12 mouse cellular contexts compared by ENCODE assay signal in the genomic region with DNA sequence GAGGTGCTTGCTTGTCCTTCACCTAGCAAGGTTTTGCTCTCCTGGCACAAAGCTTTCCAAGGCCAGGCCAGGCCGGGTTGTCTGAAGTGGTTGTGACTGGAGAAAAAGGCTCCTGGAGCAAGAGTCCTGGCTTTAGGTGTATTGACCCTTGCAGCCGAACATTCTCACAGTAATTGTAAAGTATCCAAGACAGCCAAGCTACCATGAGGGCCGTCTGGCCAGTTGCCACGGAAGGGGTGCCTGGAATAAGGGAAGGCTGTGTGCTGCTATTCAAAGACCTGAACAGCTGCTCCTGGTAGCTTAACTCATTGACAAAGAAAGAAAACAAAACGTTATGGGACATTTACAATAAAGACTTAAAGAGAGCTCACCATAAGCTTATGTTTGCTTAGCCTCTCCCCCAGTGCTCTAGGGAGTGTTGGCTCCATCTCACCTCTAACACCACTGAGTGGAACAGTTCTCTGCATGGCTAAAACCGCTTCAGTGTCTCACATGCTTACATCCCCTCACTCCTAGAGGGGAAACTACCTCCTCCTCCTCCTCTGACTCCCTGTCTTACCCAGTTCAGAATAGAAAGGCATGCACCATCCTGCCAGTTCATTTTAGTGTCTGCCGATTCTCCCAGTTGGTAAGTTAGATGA. TPM values are rescaled to one million over a fixed set of nuclear protein-coding genes. Genes with fewer than 3 reads are reported as not detected.
DNase-seq lines count a peak whose midpoint lies in the region; ATAC-seq and TF ChIP-seq lines count a peak whose summit lies in the region.
"Had no signal": no experiment of that assay in that cellular context is flagged by ENCODE, and none has a peak within 500 bp of the region (broad histone marks: within the 10 kb centered on the region; RNA-seq: fewer than 3 reads in every experiment).

No protein-coding gene starts in this region.

- no peaks in the 10 kb centered on the region for H3K9me3 ChIP-seq in forebrain, embryonic 12.5 days
- H3K9me3 ChIP-seq in forebrain, embryonic 11.5 days (ENCODE audit: control insufficient read depth, low read length): no peaks in the 10 kb centered on the region
- no peaks in the 10 kb centered on the region for H3K9me3 ChIP-seq in midbrain, embryonic 12.5 days

- H3K4me2 ChIP-seq in forebrain, embryonic 12.5 days: peak overlapping the region; percentile 4; the same call in 1 of the 2 replicates
- no peak overlapping the region for H3K4me2 ChIP-seq in forebrain, embryonic 11.5 days (ENCODE audit: low read depth, low read length, severe bottlenecking)
- H3K4me2 ChIP-seq in midbrain, embryonic 12.5 days (replicated peaks): no peak overlapping the region

- no peak overlapping the region for H3K9ac ChIP-seq in forebrain, embryonic 12.5 days
- H3K9ac ChIP-seq in forebrain, embryonic 11.5 days (ENCODE audit: low read length): no peak overlapping the region
- H3K9ac ChIP-seq in midbrain, embryonic 12.5 days (replicated peaks): no peak overlapping the region

- intact Hi-C loops in left cerebral cortex, postnatal 10 days (cut with DNase I): no loop called here

- H3K4me3 ChIP-seq in forebrain, embryonic 12.5 days (replicated peaks): no peak overlapping the region
- H3K4me3 ChIP-seq in forebrain, embryonic 11.5 days (ENCODE audit: low read depth, low read length): no peak overlapping the region
- H3K4me3 ChIP-seq in midbrain, embryonic 12.5 days: no peak overlapping the region
- H3K4me3 ChIP-seq: erythroblast, embryonic 14.5 days had no signal

- no peaks in the 10 kb centered on the region for H3K27me3 ChIP-seq in forebrain, embryonic 12.5 days
- H3K27me3 ChIP-seq in forebrain, embryonic 11.5 days (ENCODE audit: control insufficient read depth, insufficient read depth, low read length): no peaks in the 10 kb centered on the region
- H3K27me3 ChIP-seq in midbrain, embryonic 12.5 days: no peaks in the 10 kb centered on the region

- H3K36me3 ChIP-seq in forebrain, embryonic 12.5 days (replicated peaks): peaks cover 12% of the 10 kb centered on the region
- H3K36me3 ChIP-seq in forebrain, embryonic 11.5 days (ENCODE audit: control insufficient read depth, insufficient read depth, low read length): no peaks in the 10 kb centered on the region
- 0 out of 2 replicates have a peak, but pooled peaks cover 16% of the 10 kb centered on the region for H3K36me3 ChIP-seq in midbrain, embryonic 12.5 days

- DNase-seq in forebrain, embryonic 11.5 days (ENCODE audit: low spot score): no peak
- peak; percentile 32 to 63 for DNase-seq in left cerebral cortex, postnatal 10 days (ENCODE audit: extremely low spot score in 1 of 2, low spot score in 2 of 2)
- DNase-seq in left cerebral cortex, adult 8-10 months (ENCODE audit: low spot score in 2 of 2): no peak
- peak; percentile 92 for DNase-seq in brain, embryonic 14.5 days (ENCODE audit: low read depth)
- DNase-seq in embryo, embryonic 10 days (ENCODE audit: low spot score): no peak
- DNase-seq in layer of hippocampus, adult 11-12 months (ENCODE audit: low spot score): no peak
- DNase-seq: adrenal gland, adult 8-10 months; kidney, postnatal 10 days; lung, postnatal 36 days had no signal

- peak overlapping the region; percentile 75 for H3K27ac ChIP-seq in forebrain, embryonic 12.5 days
- H3K27ac ChIP-seq in forebrain, embryonic 11.5 days (ENCODE audit: low read depth, low read length): no peak overlapping the region
- peak overlapping the region; percentile 20; the same call in 1 of the 2 replicates for H3K27ac ChIP-seq in midbrain, embryonic 12.5 days (replicated peaks)

- TF ChIP-seq POLR2A in brain, embryonic 14.5 days (IDR thresholded peaks at IDR 0.05; ENCODE audit: borderline replicate concordance, extremely low read depth, insufficient read depth, insufficient read length, poor library complexity, severe bottlenecking): no peak

- TF ChIP-seq CTCF in brain, embryonic 14.5 days (IDR thresholded peaks at IDR 0.05; ENCODE audit: borderline replicate concordance, extremely low read depth, insufficient read depth, insufficient read length): no peak

- H3K4me1 ChIP-seq in forebrain, embryonic 12.5 days: peaks cover 53% of the 10 kb centered on the region
- H3K4me1 ChIP-seq in forebrain, embryonic 11.5 days (replicated peaks; ENCODE audit: control insufficient read depth, insufficient read depth, low read length): no peaks in the 10 kb centered on the region; the same call in 1 of the 2 replicates
- H3K4me1 ChIP-seq in midbrain, embryonic 12.5 days: peaks cover 47% of the 10 kb centered on the region

- 44% methylated on average over 7 of the region's 7 CpGs for WGBS in forebrain, embryonic 12.5 days
- WGBS in forebrain, embryonic 11.5 days: 60% methylated on average over 7 of the region's 7 CpGs
- WGBS in midbrain, embryonic 12.5 days: 50% methylated on average over 7 of the region's 7 CpGs

- ATAC-seq in forebrain, embryonic 12.5 days (ENCODE audit: low FRiP score): peak; percentile 48
- no peak for ATAC-seq in forebrain, embryonic 11.5 days (replicated peaks; ENCODE audit: low FRiP score)
- ATAC-seq in midbrain, embryonic 12.5 days (ENCODE audit: low FRiP score, low read depth): peak; percentile 67

RNA-seq across cellular contexts. Expression of a gene that starts 6.1 kb away (rescaled TPM):
- polyA plus RNA-seq in forebrain, embryonic 12.5 days (2016; fragmentation: Nextera tagmentation; extraction: Ambion mirVana): 47.2 and 52.2 TPM in 2 replicates
- polyA plus RNA-seq in forebrain, embryonic 11.5 days (2014; fragmentation: Nextera tagmentation; extraction: Ambion mirVana): 27.7 and 27.9 TPM in 2 replicates
- total RNA-seq in left cerebral cortex, postnatal 10 days (2021): 10 to 100 TPM; 45.9 to 54.0 TPM
- total RNA-seq in left cerebral cortex, adult 8-10 months (2022): 10 to 100 TPM; 30.4 to 36.6 (median 33.3) TPM
- 24.9 and 27.1 TPM in 2 replicates for polyA plus RNA-seq in brain, embryonic 14.5 days (2012; rRNA removed)
- polyA plus RNA-seq in midbrain, embryonic 12.5 days (2016; fragmentation: Nextera tagmentation; extraction: Ambion mirVana): 41.9 and 43.9 TPM in 2 replicates
- polyA plus RNA-seq: erythroblast, embryonic 14.5 days had no signal

Comparison
In these comparisons a context has a peak if more than half of its experiments do, and no peak if none do; other contexts are left out.
1. DNase-seq: peak in left cerebral cortex, postnatal 10 days (2 of 2) and brain, embryonic 14.5 days (single experiment); none in forebrain, embryonic 11.5 days (single experiment), left cerebral cortex, adult 8-10 months (0 of 2), embryo, embryonic 10 days (single experiment) and layer of hippocampus, adult 11-12 months (single experiment).